Mouse (Mus musculus): ENCODE measurements around the gene Bcr. TPM values are rescaled to one million over a fixed set of nuclear protein-coding genes. Genes with fewer than 3 reads are reported as not detected.

Gene Bcr
- polyA plus RNA-seq, 1 experiment: 20.8 TPM

DNA sequence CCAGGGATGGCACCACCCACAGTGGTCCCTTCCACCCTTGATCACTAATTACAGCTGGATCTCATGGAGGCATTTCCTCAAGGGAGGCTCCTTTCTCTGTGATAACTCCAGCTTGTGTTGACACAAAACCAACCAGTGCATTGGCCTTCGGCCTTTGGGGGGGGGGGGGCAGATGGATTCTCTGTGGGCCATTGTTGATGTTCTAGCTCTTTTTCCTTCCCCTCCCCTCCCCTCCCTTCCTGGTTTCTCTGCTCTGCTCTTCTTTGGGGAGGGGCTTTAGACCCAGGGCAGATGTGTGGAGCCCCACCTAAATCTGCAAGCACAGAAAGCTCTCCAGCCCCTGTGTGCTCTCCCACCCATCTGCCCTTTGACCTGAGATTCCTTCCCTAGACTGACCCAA is 98.0 kb downstream of the Bcr start:
- no peaks in the 10 kb centered on the region for H3K4me1 ChIP-seq (replicated peaks; ENCODE audit: control insufficient read depth, insufficient read depth, low read length)
- H3K27ac ChIP-seq (ENCODE audit: control insufficient read depth, insufficient read depth, low read length): no peak overlapping the region
- no peaks in the 10 kb centered on the region for H3K27me3 ChIP-seq (ENCODE audit: control insufficient read depth, insufficient read depth, low read length)
- 92% methylated on average over 1 of the region's 1 CpGs for WGBS
- H3K4me3 ChIP-seq (ENCODE audit: control insufficient read depth, insufficient read depth, low read length): no peak overlapping the region
- H3K36me3 ChIP-seq (ENCODE audit: control insufficient read depth, insufficient read depth, low read length): peaks cover 5% of the 10 kb centered on the region; the same call in 1 of the 2 replicates
- no peak for DNase-seq
- TF ChIP-seq CTCF (IDR thresholded peaks at IDR 0.05; ENCODE audit: borderline replicate concordance, control insufficient read depth, extremely low read depth, insufficient read depth, low read length, poor library complexity) (no peak), POLR2A (IDR thresholded peaks at IDR 0.05; ENCODE audit: control insufficient read depth, extremely low read depth, insufficient read depth, low read length, poor library complexity) (no peak)

DNA sequence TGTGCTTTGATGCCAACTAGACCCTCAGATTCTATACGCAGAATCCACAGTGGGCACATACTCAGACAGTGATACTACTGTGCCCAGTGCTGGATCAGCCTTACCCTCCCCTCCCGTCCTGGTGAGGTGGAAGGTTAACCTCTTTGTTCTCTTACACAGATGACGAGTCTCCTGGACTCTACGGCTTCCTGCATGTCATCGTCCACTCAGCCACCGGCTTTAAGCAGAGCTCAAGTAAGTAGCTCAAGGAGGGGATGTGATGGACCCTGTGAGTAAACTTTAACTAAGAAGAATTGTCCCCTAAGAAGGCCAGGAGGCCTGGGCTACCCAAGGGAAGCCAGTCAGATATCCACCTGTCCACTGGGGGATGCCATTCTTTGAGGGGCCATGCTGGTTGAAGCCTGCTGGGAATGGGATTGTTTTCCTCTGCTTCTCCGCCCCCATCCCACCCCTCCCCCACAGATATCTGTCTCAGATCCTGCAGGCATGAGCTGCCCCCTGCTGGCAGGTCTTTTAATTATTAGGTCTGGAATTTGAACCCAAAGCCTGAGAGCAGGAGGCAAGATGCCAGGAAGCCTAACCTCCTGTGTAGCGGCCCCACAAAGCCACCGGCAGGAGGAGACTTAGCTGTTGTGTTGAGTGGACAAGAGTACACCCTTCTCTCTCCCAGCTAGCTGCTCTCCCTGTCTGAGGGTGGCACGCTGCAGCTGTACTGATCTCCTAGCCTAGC is 99.9 kb downstream of the Bcr start:
- peaks cover 3% of the 10 kb centered on the region for H3K4me1 ChIP-seq (replicated peaks; ENCODE audit: control insufficient read depth, insufficient read depth, low read length)
- no peak overlapping the region for H3K4me3 ChIP-seq (ENCODE audit: control insufficient read depth, insufficient read depth, low read length)
- 97% methylated on average over 10 of the region's 10 CpGs for WGBS
- TF ChIP-seq CTCF (IDR thresholded peaks at IDR 0.05; ENCODE audit: borderline replicate concordance, control insufficient read depth, extremely low read depth, insufficient read depth, low read length, poor library complexity) (no peak), POLR2A (IDR thresholded peaks at IDR 0.05; ENCODE audit: control insufficient read depth, extremely low read depth, insufficient read depth, low read length, poor library complexity) (no peak)
- peaks cover 5% of the 10 kb centered on the region; the same call in 1 of the 2 replicates for H3K36me3 ChIP-seq (ENCODE audit: control insufficient read depth, insufficient read depth, low read length)
- DNase-seq: no peak
- H3K27ac ChIP-seq (ENCODE audit: control insufficient read depth, insufficient read depth, low read length): no peak overlapping the region
- no peaks in the 10 kb centered on the region for H3K27me3 ChIP-seq (ENCODE audit: control insufficient read depth, insufficient read depth, low read length)

DNA sequence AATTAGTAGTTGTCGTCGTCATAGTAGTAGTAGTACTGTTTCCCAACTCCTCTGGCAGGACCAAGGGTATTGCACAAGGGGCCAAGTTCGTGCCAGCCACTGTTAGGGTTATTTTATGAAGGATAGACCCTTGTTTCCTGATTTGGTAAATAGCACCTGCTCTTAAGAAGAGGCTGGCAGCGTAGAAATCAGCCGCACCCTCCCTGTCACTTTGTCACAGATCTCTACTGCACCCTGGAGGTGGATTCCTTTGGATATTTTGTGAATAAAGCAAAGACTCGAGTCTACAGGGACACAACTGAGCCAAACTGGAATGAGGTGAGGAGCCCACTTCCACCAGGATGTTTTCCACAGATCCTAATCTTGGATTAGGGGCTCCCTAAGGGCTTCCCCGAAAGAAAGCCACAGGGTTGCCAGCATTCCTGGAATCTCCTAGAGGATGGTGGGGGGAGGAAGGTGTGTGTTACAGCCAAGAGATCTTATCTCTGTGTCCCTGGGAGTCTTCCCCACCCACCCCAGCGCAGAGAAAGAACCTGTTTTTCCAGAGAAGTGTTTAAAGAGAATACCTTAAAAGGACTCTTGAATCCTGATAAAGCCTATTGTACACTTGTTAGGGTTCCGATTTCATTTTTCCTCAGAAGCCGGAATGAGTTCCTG is 105.6 kb downstream of the Bcr start:
- 86% methylated on average over 10 of the region's 10 CpGs for WGBS
- H3K27me3 ChIP-seq (ENCODE audit: control insufficient read depth, insufficient read depth, low read length): no peaks in the 10 kb centered on the region
- TF ChIP-seq CTCF (IDR thresholded peaks at IDR 0.05; ENCODE audit: borderline replicate concordance, control insufficient read depth, extremely low read depth, insufficient read depth, low read length, poor library complexity) (no peak), POLR2A (IDR thresholded peaks at IDR 0.05; ENCODE audit: control insufficient read depth, extremely low read depth, insufficient read depth, low read length, poor library complexity) (no peak)
- no peak overlapping the region for H3K27ac ChIP-seq (ENCODE audit: control insufficient read depth, insufficient read depth, low read length)
- no peak for DNase-seq
- H3K4me1 ChIP-seq (replicated peaks; ENCODE audit: control insufficient read depth, insufficient read depth, low read length): peaks cover 4% of the 10 kb centered on the region
- H3K4me3 ChIP-seq (ENCODE audit: control insufficient read depth, insufficient read depth, low read length): no peak overlapping the region
- H3K36me3 ChIP-seq (ENCODE audit: control insufficient read depth, insufficient read depth, low read length): no peaks in the 10 kb centered on the region

DNA sequence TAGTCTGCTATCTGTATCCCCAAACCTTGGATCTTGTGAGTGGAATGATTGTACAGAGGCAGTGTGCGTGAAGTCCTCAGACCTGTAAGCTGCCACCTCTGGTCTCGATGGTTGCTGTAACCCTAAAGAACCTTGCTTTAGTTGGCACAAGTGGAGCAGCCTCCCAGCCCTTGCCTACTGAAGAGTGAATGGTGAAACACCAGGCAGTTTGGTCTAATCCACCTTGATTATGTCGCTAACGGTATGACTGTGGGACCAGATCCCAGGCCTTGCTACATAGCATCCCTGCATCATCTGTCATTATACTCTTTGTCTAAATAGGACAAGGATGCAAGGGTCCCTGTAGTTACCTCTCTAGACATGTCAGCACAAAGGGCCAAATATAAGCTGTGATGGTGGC is 106.2 kb downstream of the Bcr start:
- no peak overlapping the region for H3K4me3 ChIP-seq (ENCODE audit: control insufficient read depth, insufficient read depth, low read length)
- no peak overlapping the region for H3K27ac ChIP-seq (ENCODE audit: control insufficient read depth, insufficient read depth, low read length)
- peaks cover 4% of the 10 kb centered on the region for H3K4me1 ChIP-seq (replicated peaks; ENCODE audit: control insufficient read depth, insufficient read depth, low read length)
- WGBS: 87% methylated on average over 4 of the region's 4 CpGs
- no peak for DNase-seq
- no peak for TF ChIP-seq POLR2A (IDR thresholded peaks at IDR 0.05; ENCODE audit: control insufficient read depth, extremely low read depth, insufficient read depth, low read length, poor library complexity)
- no peak for TF ChIP-seq CTCF (IDR thresholded peaks at IDR 0.05; ENCODE audit: borderline replicate concordance, control insufficient read depth, extremely low read depth, insufficient read depth, low read length, poor library complexity)
- no peaks in the 10 kb centered on the region for H3K27me3 ChIP-seq (ENCODE audit: control insufficient read depth, insufficient read depth, low read length)
- H3K36me3 ChIP-seq (ENCODE audit: control insufficient read depth, insufficient read depth, low read length): no peaks in the 10 kb centered on the region

DNA sequence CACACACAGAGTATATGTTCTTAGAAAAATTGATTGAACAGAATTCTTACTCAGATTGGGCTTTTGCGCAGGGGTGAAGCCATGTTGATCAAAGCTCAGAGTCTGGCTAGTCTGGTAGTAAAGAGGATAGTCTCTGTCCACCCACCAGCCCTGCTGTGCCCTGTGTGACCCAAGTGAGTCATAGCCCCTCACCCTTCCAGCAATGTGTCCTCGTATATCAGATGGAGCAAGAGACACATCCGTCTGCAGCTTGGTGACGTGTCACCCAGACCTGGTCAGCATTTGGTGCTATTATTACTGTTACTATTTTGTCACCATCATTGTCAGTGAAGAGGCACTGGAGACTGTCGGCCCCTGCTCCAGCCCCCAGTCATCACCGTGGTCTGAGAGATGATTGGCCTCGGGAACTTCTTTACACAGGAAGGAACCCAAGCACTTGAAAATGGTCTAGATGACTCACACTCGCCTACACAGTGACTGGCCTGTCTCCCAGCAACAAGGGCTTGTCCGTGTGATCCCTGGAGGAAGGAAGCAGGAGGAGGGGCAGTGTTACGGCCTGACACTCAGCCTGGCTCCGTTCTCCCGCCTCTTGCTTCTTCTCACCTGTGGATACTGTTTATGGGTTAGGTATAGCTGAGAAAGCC is 109.9 kb downstream of the Bcr start:
- Histone ChIP-seq H3K4me3 (ENCODE audit: control insufficient read depth, insufficient read depth, low read length) (no peak overlapping the region), H3K4me1 (replicated peaks; ENCODE audit: control insufficient read depth, insufficient read depth, low read length) (peaks cover 1% of the 10 kb centered on the region), H3K27ac (ENCODE audit: control insufficient read depth, insufficient read depth, low read length) (no peak overlapping the region), H3K27me3 (ENCODE audit: control insufficient read depth, insufficient read depth, low read length) (no peaks in the 10 kb centered on the region), H3K36me3 (ENCODE audit: control insufficient read depth, insufficient read depth, low read length) (no peaks in the 10 kb centered on the region)
- WGBS: 82% methylated on average over 12 of the region's 12 CpGs
- DNase-seq: no peak
- TF ChIP-seq CTCF (IDR thresholded peaks at IDR 0.05; ENCODE audit: borderline replicate concordance, control insufficient read depth, extremely low read depth, insufficient read depth, low read length, poor library complexity) (no peak), POLR2A (IDR thresholded peaks at IDR 0.05; ENCODE audit: control insufficient read depth, extremely low read depth, insufficient read depth, low read length, poor library complexity) (no peak)

DNA sequence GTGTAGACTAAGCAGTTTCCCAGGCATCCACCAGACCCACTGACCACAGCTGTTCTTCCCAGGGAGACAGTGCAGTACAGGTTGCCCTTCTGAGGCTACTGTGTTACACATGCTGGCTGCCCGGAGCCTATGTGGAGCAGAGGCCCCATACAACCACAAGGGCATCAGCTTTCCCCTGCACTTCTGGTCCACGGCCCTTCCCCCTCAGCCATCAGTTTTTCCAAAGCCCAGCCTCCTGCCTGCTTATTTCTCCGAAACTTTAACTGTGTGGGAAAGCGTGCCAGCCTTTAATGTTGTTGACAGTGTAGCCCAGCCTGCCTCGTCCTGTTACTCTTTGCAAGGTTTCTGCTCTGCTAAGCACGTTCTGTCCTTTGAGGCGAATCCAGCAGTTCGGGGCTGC is 112.7 kb downstream of the Bcr start:
- H3K36me3 ChIP-seq (ENCODE audit: control insufficient read depth, insufficient read depth, low read length): no peaks in the 10 kb centered on the region
- no peak overlapping the region for H3K4me3 ChIP-seq (ENCODE audit: control insufficient read depth, insufficient read depth, low read length)
- H3K4me1 ChIP-seq (replicated peaks; ENCODE audit: control insufficient read depth, insufficient read depth, low read length): no peaks in the 10 kb centered on the region
- TF ChIP-seq POLR2A (IDR thresholded peaks at IDR 0.05; ENCODE audit: control insufficient read depth, extremely low read depth, insufficient read depth, low read length, poor library complexity): no peak
- no peak for TF ChIP-seq CTCF (IDR thresholded peaks at IDR 0.05; ENCODE audit: borderline replicate concordance, control insufficient read depth, extremely low read depth, insufficient read depth, low read length, poor library complexity)
- DNase-seq: no peak
- 96% methylated on average over 8 of the region's 8 CpGs for WGBS
- H3K27me3 ChIP-seq (ENCODE audit: control insufficient read depth, insufficient read depth, low read length): no peaks in the 10 kb centered on the region
- H3K27ac ChIP-seq (ENCODE audit: control insufficient read depth, insufficient read depth, low read length): no peak overlapping the region
